Mouse (Mus musculus) heart, adult 9 months (tissue): ENCODE measurements around the gene Tmem184b.

Experiments
- DNase-seq, 2 experiments: peaks; one replicate each; pipeline ENCODE4 v3.0.0; 2022; ENCODE audit warnings: low spot score in 2 of 2

Tmem184b gene

DNA sequence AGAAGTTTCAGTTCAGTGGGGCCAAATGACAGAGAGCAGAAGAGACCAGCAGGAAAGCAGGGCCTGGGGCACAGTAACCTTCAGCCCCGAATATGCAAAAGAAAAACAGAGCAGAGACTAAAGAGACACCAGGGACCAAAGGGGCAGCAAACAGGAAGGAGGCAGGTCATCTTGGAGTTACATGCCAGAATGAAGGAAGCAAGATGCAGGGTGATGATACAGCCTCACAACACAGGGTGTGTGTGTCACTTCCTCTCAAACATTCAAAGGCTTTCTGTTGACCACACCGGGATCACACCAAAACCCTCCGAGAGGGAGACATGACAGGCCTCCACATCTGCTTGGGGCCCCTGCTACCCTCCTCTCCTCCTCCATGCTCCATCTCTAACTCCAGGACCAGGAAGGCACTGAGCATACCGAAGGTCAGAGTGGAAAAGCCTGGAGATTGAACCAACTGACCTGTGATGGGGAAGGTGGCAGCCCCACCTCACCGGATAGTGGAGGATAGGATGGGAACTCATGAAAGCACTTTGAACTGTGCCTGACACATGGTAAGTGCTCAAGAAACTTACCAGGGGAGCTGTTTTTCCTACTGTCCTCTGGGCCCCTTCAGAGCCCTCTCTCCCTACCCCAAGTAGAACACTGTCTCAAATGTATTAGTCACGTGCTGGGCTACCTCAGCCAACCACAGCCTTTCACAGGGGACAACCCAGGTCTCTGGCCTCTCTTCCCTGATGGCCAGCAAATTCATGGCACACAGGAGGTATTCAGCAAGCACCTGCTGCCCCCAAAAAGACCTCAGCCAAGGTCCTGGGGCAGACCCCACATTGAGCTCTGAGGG, 3.0 kb downstream of the Tmem184b start:
- DNase-seq, result no peak

DNA sequence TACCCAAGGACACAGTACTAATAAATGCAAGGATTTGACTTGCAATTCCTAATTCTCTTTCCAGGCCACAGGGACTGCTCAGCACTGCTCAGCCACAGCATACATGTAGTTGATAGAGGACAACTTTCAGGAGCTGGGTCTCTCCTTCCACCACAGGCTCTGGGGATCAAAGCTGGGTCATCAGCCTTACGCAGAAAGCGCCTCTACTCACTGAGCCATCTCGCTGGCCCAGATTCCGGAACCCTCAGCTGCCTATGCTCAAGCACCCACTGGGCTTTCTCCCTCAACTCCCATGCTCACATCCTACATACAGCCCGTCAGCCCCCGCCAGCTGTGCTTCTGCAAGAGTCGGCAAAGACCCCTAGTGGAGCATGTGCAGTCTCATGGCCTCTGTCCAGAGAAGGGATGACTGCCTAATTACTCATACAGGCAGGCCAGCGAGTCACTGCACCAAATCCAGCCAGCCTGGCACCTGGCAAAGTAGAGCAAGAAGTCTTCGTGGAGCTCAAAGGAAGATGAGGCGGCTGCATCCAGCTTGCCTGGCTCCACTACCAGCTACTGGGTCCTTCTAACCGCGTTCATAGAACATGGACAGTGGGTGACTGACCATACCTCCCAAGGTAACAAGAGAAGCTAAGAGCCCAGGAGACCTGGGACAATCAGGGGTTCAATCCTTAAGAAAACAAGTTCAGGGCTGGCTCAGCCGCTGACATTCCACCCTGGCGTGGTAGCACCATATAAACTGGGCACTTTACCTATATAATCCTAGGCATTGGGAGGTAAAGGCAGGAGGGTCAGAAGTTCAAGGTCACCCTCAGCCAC, 3.9 kb downstream of the Tmem184b start:
- no peak for DNase-seq

DNA sequence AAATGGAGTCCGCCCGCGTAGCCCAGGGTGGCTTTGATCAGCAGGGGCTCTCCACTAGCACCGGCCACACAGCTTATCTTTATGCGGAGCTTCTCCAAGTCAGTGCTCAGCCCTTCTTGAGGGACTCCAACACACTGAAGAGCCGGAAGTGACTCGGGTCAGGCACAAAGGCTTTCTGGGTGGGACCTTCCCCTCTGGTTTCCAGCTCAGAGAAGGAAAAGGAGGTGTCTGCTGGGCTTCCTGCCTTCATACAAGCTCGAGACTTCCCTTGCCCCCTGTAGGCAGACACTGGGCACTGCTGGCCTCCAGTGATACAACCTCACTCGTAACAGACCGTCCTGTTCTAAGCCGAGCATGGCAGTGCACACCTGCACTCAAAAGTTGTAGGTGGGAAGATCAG, 6.6 kb downstream of the Tmem184b start:
- peak; percentile 81 to 85 for DNase-seq

DNA sequence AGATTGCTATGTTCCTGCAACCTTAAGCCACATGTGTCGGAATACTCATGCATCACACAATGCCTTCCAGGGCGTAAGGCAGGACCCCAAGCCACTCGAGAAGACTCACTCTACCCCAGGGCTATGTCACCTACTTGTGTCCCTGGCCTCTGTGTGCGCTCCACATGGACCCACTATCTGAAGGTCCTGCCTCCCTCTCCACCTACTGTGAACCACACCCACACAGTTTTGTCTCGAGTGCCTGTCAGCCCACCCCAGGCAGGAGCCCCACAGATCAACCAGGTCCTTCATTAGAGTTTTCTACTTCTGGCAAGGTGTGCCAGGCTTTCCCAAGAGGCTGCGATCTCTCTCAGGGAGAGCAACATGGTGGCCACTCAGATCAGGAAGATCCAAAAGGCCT, 8.1 kb downstream of the Tmem184b start:
- no peak for DNase-seq

DNA sequence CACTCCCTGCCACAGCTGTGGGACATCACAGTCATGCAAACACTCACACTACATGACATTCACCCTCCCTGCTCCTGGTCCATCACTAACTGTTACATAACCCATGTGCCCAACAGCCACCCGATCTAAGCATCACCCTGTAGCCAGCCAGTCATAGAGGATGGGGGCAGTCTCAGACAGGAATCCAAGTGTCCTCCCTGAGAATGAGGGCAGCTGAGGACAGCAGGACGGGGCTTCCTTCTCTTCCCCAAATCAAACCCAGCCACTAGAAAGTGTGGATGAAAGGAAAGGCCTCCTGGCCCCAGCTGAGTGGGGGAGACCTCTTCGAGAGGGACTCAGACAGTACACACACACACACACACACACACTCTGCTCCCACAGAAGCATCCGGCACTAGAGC, 8.5 kb downstream of the Tmem184b start:
- no peak for DNase-seq

DNA sequence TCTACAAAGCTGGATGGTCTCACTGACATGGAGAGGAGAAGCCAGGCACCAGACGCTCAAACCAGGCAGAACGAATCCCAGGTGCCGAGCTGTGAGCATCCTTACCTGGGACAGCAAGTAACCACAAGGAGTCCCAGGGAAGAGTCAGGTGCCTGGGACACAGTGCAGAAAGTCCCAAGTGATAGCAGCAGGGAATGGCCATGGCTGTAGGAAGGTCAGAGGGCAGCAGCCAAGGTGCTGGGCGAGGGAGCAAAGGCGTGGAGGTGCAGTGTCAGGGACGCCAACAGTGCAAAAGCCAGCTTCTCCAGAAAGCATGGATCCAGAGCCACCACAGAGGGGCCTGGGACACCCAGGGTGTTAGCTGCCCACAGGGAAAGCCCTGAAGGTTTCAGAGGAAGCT, 10.3 kb downstream of the Tmem184b start:
- no peak for DNase-seq

DNA sequence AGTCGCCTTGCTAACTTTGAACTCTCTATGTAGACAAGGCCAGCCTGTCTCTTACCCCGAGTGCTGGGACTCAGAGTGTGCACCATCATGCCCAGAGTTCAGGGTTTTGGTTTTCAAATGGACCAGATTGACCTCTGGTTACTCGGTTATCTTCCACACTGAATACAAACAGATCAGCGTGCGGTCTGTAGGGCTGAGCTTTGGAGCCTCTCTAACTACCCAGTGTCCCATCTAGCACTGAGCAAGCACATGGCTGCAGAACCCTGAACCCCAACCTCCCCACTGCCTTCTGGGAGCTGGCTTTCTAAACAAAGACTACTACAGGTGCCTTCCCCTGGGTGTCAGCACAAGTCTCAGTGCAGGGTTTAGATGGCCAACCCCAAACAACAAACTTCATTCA, 10.8 kb downstream of the Tmem184b start:
- no peak for DNase-seq

DNA sequence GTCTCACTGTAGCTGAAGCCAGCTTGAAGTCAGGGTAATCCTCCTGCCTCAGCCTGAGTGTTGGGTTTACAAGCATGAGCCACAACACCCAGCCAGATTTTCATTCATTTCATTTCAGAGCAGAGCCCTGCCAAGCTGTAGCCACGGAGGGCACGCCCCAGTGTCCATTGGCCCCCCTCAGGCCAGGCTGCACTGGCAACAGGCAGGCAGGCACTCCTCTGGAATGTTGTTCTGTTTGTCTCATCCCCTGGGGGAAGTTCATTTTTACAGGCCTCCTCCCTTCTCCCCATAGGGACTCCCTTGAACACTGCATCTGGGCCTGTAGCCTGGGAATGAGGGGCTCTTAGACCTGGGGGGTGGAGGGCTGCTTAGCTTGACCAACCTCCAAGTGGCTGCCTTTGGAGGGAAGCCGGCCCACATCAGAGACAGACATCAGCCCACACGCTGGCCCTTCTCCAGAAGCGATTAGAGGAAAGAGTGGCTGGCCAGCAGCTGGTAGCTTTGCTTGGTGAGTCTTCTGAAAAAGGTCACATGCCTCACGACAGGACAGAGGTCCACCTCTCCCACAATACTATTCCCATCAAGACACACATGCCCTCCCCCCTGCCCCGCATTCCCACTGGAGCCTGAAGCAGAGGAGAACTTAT, 11.8 kb downstream of the Tmem184b start:
- peak; percentile 78 to 86 for DNase-seq

DNA sequence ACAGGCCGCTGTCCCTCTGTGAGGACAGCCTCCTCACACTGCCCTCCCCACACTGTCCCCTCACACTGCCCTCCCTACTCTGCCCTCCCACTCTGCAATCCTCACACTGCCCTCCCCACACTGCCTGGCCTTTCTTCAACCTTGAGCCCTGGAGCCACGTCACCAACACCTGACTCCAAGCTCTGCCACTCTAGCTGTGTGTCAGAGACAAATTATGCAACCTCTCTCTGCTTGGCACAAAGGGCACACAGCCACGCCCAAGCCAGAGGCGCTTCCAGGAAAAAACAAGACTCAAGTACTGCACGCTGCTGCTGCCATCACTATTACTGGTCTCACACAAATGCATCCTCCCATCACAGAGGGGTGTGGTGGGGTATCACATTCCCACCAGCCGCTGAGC, 12.9 kb downstream of the Tmem184b start:
- DNase-seq, result no peak

DNA sequence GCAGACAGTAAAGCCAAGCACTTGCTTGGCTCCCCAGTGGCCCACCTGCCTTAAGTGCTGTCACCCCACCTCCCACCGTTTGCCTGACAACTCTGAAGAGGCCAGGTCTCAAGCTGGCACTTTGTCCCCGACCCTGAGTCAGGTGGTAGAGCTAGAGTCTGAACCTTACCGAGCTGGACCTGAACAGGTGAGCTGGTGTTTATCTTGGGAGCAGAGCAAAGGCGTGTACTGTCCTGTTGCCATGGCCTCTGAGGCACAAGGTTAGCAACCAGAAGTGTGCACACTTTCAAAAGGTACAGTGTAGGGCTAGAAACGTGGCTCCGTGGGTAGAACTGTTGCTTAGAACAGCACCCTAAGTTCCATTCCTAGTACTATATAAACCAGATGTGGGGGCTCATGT, 15.2 kb downstream of the Tmem184b start:
- DNase-seq, result no peak

DNA sequence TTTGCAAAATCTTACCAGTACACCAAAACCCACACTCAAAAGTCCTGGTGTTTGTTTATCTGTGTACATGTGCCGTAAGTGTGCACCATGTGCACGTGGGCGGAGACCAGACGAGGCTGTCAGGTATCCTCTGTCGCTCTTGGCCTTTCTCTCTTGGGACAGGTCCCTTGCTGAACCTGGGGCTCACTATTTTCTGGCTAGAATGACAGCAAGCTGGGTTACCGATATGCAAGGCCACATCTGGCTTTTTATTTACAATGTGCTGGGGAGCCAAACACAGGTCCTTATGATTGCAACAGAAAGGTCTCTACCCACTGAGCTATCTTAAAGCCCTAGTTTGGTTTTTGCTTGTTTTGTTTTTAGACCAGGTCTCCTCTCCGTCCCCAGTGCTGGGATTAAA, 15.8 kb downstream of the Tmem184b start:
- DNase-seq, result no peak

DNA sequence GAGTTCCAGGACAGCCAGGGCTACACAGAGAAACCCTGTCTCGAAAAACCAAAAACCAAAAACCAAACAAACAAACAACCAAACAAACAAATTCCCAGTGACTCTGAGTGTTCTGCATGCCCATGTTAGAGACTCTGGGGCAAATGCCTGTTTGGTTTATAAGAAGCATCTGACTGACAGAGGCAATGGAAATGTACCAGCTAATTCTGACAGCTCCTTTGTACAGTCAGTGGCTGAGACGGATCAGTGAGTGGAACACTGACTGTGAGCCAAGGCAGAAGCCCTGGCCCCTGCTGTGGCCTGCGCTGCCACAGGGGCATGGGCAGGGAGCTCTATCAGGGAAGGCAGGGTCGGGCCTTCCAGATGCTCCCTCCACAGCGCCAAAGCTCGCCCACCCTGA, 16.3 kb downstream of the Tmem184b start:
- DNase-seq, result no peak

DNA sequence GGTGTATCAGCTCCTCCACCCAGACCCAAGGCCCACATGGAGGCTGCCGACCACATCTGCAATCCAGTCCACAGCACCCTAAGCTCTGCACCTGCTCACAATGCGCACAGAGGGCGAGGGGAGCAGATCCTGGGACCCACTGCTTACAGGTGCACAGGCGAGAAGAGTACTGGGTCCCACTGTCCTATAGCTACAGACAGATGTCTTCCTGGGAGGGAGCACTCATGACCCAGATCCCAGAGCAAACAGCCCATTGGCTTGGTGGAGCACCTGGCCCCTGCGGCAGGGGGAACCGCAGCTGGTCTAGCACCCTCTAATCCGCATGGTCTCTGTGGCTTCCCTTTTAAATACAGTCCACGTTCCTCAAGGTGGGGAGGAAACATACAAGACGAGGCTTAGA, 21.7 kb downstream of the Tmem184b start:
- DNase-seq, result no peak

DNA sequence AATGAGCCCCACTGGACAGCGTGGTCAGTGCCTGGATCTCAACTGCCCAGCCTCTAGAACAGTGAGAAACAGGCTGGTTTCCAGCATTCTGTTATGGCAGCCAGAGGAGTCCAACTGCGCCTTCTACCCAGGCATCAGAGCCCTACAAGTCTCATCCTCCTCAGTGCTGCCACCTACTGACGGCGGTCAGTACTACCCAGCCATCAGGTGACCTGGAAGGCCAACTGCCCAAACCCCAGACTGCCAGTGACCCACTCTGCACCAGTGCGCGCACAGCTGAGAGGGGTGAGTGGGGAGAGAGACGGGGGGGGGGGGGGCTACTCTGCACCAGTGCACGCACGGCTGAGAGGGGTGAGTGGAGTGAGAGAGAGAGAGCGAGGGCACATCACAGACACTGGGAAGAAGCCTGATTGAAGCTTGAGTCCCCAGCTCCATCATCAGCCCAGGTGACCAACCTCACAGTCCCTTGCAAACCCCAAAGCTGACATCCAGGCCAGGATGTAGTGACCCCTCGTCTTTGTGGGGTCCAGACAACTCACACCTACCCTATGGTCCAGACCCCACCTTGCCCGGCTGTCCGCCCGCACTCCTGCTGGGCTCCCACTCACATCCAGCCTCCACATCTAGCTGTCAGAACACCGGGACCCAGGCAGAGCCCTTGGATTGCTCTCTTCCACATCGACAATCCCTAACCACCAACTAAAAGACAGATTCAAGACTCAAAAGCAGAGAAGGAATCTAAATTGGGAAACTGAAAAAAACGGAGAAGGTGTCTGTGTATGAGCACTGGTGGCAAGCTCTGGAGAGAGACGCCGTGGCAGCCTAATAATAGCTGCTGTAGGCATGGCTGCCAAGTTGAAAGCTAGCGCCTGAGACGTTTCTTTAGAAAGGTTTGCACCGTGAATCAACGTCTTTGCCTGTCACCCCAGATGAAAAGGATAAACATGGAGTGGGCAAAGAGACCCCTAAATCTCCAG, 22.6 kb downstream of the Tmem184b start:
- DNase-seq, result peak in 1 of 2 experiments; percentile 77

DNA sequence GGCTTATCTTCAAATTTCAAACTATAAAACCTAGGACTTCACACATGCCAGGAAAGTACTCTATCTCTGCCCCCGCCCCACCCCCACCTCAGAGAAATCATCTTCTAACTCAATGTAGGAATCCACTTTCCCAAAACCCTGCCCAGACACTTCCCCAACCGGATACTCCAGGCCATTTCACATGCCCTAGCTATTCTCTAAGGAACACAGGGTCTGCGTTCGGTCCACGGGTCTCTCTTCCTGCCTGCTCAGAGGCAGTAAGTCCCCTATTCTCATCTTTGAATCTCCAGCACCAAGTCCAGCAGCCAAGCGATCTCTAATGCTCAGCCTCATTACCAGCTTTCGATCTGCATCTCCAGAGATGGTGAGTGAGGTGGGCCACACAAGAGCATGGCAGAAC, 23.7 kb downstream of the Tmem184b start:
- no peak for DNase-seq

DNA sequence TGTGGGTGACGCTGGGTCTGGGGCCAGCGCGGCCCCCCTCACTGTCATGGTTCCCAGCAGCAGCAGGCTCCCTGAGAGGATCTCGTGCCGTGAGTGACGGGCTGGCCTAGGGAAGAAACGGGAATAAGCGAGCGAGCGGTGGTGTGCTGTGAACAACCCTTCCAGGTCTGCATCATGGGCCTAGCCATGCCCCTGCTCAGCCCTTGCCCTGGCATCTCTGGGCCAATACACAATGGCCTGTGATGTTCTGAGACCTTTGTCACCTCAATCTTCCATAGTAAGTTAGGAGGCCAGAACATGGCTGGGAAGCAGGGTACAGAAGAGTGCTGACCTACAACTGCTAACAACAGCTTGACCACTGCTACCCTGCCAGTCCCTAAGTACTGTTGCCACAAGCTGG, 24.8 kb downstream of the Tmem184b start:
- DNase-seq, result no peak

DNA sequence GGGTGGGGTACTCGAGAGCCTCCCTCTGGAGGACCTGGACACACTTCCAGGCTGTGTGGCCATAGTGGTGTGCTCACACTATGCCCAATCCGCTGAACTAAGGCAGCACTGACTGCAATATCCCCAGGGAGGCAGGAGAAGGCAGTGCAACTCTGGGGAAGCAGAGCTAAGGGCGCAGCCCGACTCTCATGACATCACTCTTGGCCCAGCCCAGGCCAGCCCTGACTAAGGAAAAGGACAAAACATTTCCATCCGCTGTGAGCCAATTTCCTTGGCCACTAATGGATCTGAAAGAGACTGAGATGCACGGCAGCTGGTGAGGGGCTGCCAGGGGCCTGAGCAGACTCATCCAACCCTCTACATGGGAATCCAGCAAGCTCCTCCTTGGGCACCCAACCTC, 25.7 kb downstream of the Tmem184b start:
- DNase-seq, result peak; percentile 93

DNA sequence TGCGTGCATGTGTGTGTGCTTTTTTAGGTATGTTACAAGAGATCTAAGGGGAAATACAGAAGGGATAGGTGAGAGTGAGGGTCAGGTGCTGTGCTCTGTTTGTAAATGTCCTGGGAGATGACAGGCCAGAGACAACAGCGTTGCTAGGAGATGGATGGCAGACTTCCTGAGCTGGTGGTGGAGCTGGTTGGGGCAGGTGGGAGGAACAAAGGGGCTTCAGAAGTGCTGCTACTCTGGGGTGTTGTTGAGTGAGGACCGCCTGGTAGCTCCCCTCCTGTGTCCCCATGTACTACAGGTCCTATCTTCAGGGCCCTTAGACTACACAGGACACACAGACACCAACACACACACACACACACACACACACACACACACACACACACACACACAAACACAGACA, 28.6 kb downstream of the Tmem184b start:
- DNase-seq, result no peak

DNA sequence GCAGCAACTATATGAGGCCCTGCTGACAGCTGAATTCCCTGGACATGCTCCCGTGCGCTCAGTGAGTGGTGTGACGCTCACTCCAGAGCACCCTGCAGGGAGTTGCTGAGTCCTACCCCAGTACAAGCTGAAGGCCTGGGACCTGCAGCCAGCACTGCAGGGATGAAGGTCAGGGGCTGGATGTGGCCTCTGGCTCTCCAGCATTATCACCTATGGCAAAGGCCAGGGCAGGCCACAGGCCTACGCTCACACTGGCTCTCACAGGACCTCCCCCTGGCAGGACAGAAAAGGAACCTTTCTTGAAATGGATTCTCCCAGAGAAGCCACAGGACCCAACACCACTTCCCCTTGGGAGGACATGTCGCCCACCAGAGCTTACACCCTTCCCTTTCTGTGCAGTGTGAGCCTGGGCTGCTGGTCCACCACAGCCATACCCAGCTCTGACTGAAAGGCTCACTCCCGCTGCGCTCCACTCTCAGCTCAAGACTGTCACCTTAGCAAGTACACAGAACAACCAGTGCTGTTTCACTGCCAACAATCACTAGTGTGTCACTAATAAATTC, 33.0 kb downstream of the Tmem184b start:
- DNase-seq, result no peak

DNA sequence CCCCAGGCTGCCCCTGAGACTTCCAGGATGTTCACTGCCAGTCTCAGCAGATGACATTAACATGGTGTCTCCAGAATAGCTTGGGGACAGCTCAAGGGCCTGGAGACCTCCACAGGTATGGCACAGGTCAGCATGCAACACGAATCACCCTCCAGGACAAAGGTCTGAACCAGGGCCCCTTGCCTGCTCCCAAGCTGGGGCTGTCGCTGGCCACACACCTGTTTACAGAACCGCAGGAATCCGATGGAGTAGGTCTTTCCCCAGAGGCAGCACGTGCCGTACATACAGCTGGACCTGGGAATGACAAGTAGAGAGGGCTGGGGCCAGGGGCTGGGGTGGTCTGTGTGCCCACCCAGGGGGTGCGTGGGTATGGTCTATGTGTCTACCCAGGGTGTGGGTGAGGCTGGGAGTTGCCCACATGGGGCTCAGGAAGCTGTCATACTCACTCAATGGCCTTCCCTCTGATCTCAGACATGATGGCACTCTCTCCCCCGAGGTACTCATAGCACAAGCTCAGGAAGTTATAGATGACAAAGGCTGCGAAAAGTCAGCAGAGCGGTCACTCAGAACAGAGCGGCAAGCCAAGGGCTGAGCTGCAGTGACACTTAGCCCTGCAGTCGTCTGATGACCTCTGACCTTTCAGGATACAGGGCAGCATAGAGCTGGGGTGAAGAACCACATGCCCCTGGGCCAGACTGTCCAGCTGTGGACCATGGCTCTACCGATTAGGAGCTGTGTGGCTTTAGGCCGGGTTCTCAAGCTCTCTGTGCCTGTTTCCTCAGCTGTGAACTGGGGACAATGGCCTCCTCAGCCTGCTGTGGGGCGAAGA, 33.7 kb downstream of the Tmem184b start:
- DNase-seq, result no peak
